Mouse (Mus musculus): ENCODE results near the gene Prdm8. TPM values are rescaled to one million over a fixed set of nuclear protein-coding genes. Genes with fewer than 3 reads are reported as not detected.

Prdm8 gene
- polyA plus RNA-seq, 1 experiment: not detected

- Histone ChIP-seq H3K4me3 (ENCODE audit: insufficient read depth, low read length) (no peak overlapping the region), H3K4me1 (ENCODE audit: control insufficient read depth, insufficient read depth, low read length) (no peaks in the 10 kb centered on the region), H3K27ac (ENCODE audit: insufficient read depth, low read depth, low read length) (no peak overlapping the region)
- TF ChIP-seq CTCF (IDR thresholded peaks at IDR 0.05; ENCODE audit: low read depth, low read length) (no peak), POLR2A (IDR thresholded peaks at IDR 0.05; ENCODE audit: borderline replicate concordance, low read depth, low read length) (no peak)
Observed at GRCm38 (mm10) chr5:98184281-98184910, 17.4 kb downstream of the Prdm8 start.

DNA sequence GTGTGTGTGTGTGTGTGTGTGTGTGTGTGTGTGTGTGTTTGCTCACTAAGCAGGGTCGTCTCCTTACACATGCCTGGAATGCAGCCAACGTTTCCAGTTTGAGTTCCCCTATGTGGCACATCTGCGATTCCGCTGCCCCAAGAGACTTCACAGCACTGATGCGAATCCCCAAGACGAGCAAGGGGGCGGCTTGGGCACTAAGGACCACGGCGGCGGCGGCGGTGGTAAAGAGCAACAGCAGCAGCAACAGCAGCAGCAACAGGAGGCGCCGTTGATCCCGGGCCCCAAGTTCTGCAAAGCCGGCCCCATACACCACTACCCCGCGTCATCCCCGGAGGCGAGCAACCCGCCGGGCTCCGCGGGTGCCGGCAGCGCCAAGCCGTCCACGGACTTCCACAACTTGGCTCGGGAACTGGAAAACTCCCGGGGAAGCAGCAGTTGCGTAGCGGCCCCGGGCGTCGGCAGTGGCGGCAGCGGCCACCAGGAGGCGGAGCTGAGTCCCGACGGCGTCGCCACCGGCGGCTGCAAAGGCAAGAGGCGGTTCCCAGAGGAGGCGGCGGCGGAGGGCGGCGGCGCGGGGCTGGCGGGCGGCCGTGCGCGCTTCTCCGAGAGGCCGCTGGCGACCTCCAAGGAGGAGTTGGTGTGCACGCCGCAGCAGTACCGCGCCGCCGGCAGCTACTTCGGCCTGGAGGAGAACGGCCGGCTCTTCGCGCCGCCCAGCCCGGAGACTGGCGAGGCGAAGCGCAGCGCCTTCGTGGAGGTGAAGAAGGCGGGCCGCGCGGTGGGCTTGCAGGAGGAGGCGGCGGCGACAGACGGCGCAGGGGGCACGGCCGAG lies 18.2 kb downstream of the Prdm8 start:
- Histone ChIP-seq H3K27ac (ENCODE audit: insufficient read depth, low read depth, low read length) (no peak overlapping the region), H3K4me1 (ENCODE audit: control insufficient read depth, insufficient read depth, low read length) (no peaks in the 10 kb centered on the region), H3K4me3 (ENCODE audit: insufficient read depth, low read length) (peak overlapping the region; percentile 57)
- TF ChIP-seq POLR2A (IDR thresholded peaks at IDR 0.05; ENCODE audit: borderline replicate concordance, low read depth, low read length): no peak
- peak; percentile 17; the same call in 1 of the 2 replicates for TF ChIP-seq CTCF (IDR thresholded peaks at IDR 0.05; ENCODE audit: low read depth, low read length)

- no peak overlapping the region for H3K27ac ChIP-seq (ENCODE audit: insufficient read depth, low read depth, low read length)
- TF ChIP-seq POLR2A (IDR thresholded peaks at IDR 0.05; ENCODE audit: borderline replicate concordance, low read depth, low read length): no peak
- no peak for TF ChIP-seq CTCF (IDR thresholded peaks at IDR 0.05; ENCODE audit: low read depth, low read length)
- peak overlapping the region; percentile 57 for H3K4me3 ChIP-seq (ENCODE audit: insufficient read depth, low read length)
- H3K4me1 ChIP-seq (ENCODE audit: control insufficient read depth, insufficient read depth, low read length): no peaks in the 10 kb centered on the region
Observed at GRCm38 (mm10) chr5:98185806-98186751, 19.1 kb downstream of the Prdm8 start.

GRCm38 (mm10) chr5:98189181-98190180 lies 22.5 kb downstream of the Prdm8 start:
- no peak for TF ChIP-seq CTCF (IDR thresholded peaks at IDR 0.05; ENCODE audit: low read depth, low read length)
- no peak for TF ChIP-seq POLR2A (IDR thresholded peaks at IDR 0.05; ENCODE audit: borderline replicate concordance, low read depth, low read length)
- Histone ChIP-seq H3K4me3 (ENCODE audit: insufficient read depth, low read length) (no peak overlapping the region), H3K4me1 (ENCODE audit: control insufficient read depth, insufficient read depth, low read length) (no peaks in the 10 kb centered on the region), H3K27ac (ENCODE audit: insufficient read depth, low read depth, low read length) (no peak overlapping the region)

- H3K27ac ChIP-seq (ENCODE audit: insufficient read depth, low read depth, low read length): no peak overlapping the region
Observed at GRCm38 (mm10) chr5:98192295-98192983, 25.4 kb downstream of the Prdm8 start.

GRCm38 (mm10) chr5:98194959-98195358 lies 28.0 kb downstream of the Prdm8 start:
- TF ChIP-seq CTCF (IDR thresholded peaks at IDR 0.05; ENCODE audit: low read depth, low read length): no peak
- no peak for TF ChIP-seq POLR2A (IDR thresholded peaks at IDR 0.05; ENCODE audit: borderline replicate concordance, low read depth, low read length)
- Histone ChIP-seq H3K27ac (ENCODE audit: insufficient read depth, low read depth, low read length) (no peak overlapping the region), H3K4me1 (ENCODE audit: control insufficient read depth, insufficient read depth, low read length) (no peaks in the 10 kb centered on the region), H3K4me3 (ENCODE audit: insufficient read depth, low read length) (no peak overlapping the region)

More at GRCm38 (mm10) chr5:98192295-98192983, 25.4 kb downstream of the Prdm8 start:
- Histone ChIP-seq H3K4me1 (ENCODE audit: control insufficient read depth, insufficient read depth, low read length) (no peaks in the 10 kb centered on the region), H3K4me3 (ENCODE audit: insufficient read depth, low read length) (no peak overlapping the region)
- TF ChIP-seq POLR2A (IDR thresholded peaks at IDR 0.05; ENCODE audit: borderline replicate concordance, low read depth, low read length) (no peak), CTCF (IDR thresholded peaks at IDR 0.05; ENCODE audit: low read depth, low read length) (no peak)

GRCm38 (mm10) chr5:98198412-98199218 lies 31.6 kb downstream of the Prdm8 start:
- no peak for TF ChIP-seq POLR2A (IDR thresholded peaks at IDR 0.05; ENCODE audit: borderline replicate concordance, low read depth, low read length)
- no peak for TF ChIP-seq CTCF (IDR thresholded peaks at IDR 0.05; ENCODE audit: low read depth, low read length)
- H3K4me1 ChIP-seq (ENCODE audit: control insufficient read depth, insufficient read depth, low read length): no peaks in the 10 kb centered on the region

GRCm38 (mm10) chr5:98199219-98199552 lies 32.2 kb downstream of the Prdm8 start:
- TF ChIP-seq POLR2A (IDR thresholded peaks at IDR 0.05; ENCODE audit: borderline replicate concordance, low read depth, low read length): no peak
- no peak for TF ChIP-seq CTCF (IDR thresholded peaks at IDR 0.05; ENCODE audit: low read depth, low read length)
- H3K27ac ChIP-seq (ENCODE audit: insufficient read depth, low read depth, low read length): no peak overlapping the region
- H3K4me1 ChIP-seq (ENCODE audit: control insufficient read depth, insufficient read depth, low read length): no peaks in the 10 kb centered on the region

More at GRCm38 (mm10) chr5:98198412-98199218, 31.6 kb downstream of the Prdm8 start:
- Histone ChIP-seq H3K4me3 (ENCODE audit: insufficient read depth, low read length) (no peak overlapping the region), H3K27ac (ENCODE audit: insufficient read depth, low read depth, low read length) (no peak overlapping the region)

More at GRCm38 (mm10) chr5:98199219-98199552, 32.2 kb downstream of the Prdm8 start:
- no peak overlapping the region for H3K4me3 ChIP-seq (ENCODE audit: insufficient read depth, low read length)
